19 mouse cellular contexts compared by ENCODE assay signal in genomic region chr12:9357856-9358255, GRCm38 (mm10).
"Had no signal": no experiment of that assay in that cellular context is flagged by ENCODE, and none has a peak within 500 bp of the region (broad histone marks: within the 10 kb centered on the region; RNA-seq: fewer than 3 reads in every experiment).

No protein-coding gene starts in this region.

- ATAC-seq: midbrain, embryonic 16.5 days had no signal

- DNase-seq: lung, adult 18-20 months; lung, embryonic 14.5 days; lung, postnatal 10 days; lung, postnatal 4 days; midbrain, embryonic 14.5 days; retina, postnatal 1 day; right cerebral cortex, adult 18-20 months; right cerebral cortex, postnatal 25 days; right cerebral cortex, postnatal 4 days; spleen, adult 18-20 months; thymus, adult 18-20 months; thymus, postnatal 14 days; thymus, postnatal 36 days had no signal

- H3K4me1 ChIP-seq: midbrain, embryonic 10.5 days; midbrain, embryonic 12.5 days; neural tube, embryonic 13.5 days; neural tube, embryonic 15.5 days had no signal

- H3K36me3 ChIP-seq: midbrain, embryonic 10.5 days; midbrain, embryonic 12.5 days; neural tube, embryonic 13.5 days; neural tube, embryonic 15.5 days had no signal

- H3K9ac ChIP-seq: lung, embryonic 14.5 days; midbrain, embryonic 12.5 days; neural tube, embryonic 13.5 days; neural tube, embryonic 15.5 days had no signal

- H3K4me2 ChIP-seq: lung, embryonic 14.5 days; midbrain, embryonic 12.5 days; neural tube, embryonic 13.5 days; neural tube, embryonic 15.5 days had no signal

- H3K27ac ChIP-seq: midbrain, embryonic 10.5 days; midbrain, embryonic 12.5 days; neural tube, embryonic 13.5 days; neural tube, embryonic 15.5 days had no signal

- H3K27me3 ChIP-seq: midbrain, embryonic 12.5 days; neural tube, embryonic 13.5 days; neural tube, embryonic 15.5 days had no signal

- H3K4me3 ChIP-seq: midbrain, embryonic 10.5 days; midbrain, embryonic 12.5 days; myocyte; neural tube, embryonic 13.5 days; neural tube, embryonic 15.5 days had no signal

- H3K9me3 ChIP-seq: midbrain, embryonic 10.5 days; midbrain, embryonic 12.5 days; neural tube, embryonic 13.5 days; neural tube, embryonic 15.5 days had no signal
